Mouse (Mus musculus): Measurements from ENCODE around the gene Vsig1. TPM values are rescaled to one million over a fixed set of nuclear protein-coding genes. Genes with fewer than 3 reads are reported as not detected.

Gene Vsig1
- total RNA-seq, 2 experiments from 2014 or later, result 0.17 to 0.18 TPM

Other genes starting within 250 kb of the Vsig1 start
- gene Mid2, start 243.0 kb upstream of the Vsig1 start, total RNA-seq (2021), result 10 to 100 TPM; 30.9 to 31.0 TPM
- gene Tex13b, start 94.2 kb upstream of the Vsig1 start, total RNA-seq (2021), result not detected
- gene Psmd10, start 49.1 kb downstream of the Vsig1 start, total RNA-seq (2021), result 10 to 100 TPM; 14.8 to 15.9 TPM
- 10 to 100 TPM; 10.1 to 20.9 TPM for gene Atg4a, start 49.3 kb downstream of the Vsig1 start, total RNA-seq (2021)